Mouse (Mus musculus) heart, postnatal 0 days (tissue): ENCODE measurements at regions not wholly inside any gene's neighbourhood (a gene's known extent, or its start where the extent isn't known, plus 50 kb on each side); places are given as distances from the start of the nearest gene placed in this dataset.

Experiments used
- CTCF ChIP-seq: IDR thresholded peaks from 2 replicates; pipeline ENCODE4 v1.5.1; 2016; ENCODE audit warnings: antibody characterized with exemption, control low read depth, low read depth
- EP300 ChIP-seq: IDR thresholded peaks from 2 replicates; pipeline ENCODE4 v1.6.1; 2016; ENCODE audit warnings: antibody characterized with exemption, low read depth

DNA sequence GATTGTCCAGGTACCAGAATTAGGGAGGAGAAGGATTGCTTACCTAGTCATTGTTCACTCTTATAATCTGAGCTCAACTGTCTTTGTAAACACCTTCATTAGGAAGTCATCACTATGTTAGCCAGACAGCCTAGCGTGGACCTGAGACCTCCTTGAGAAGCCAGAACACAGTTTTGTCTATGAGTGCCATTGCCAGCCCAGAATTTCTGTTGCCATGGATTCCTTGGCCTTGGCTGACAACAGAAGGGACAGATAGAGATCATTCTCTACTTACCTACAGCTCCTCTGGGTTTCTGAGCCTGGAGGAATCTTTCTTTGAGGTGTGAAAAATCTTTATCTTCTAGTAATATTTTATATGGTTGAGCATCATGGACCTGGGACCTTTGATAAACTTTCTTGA lies 825.0 kb downstream of the Gm9195 start:
- TF ChIP-seq EP300 (no peak), CTCF (no peak)
